Mouse (Mus musculus) A20 (cell line): ENCODE data around the gene Bpgm.

Experiments used
- DNase-seq: peaks from one replicate; pipeline ENCODE4 v3.0.0-alpha.2; 2011; ENCODE audit warnings: low read depth, low spot score

Bpgm gene

DNA sequence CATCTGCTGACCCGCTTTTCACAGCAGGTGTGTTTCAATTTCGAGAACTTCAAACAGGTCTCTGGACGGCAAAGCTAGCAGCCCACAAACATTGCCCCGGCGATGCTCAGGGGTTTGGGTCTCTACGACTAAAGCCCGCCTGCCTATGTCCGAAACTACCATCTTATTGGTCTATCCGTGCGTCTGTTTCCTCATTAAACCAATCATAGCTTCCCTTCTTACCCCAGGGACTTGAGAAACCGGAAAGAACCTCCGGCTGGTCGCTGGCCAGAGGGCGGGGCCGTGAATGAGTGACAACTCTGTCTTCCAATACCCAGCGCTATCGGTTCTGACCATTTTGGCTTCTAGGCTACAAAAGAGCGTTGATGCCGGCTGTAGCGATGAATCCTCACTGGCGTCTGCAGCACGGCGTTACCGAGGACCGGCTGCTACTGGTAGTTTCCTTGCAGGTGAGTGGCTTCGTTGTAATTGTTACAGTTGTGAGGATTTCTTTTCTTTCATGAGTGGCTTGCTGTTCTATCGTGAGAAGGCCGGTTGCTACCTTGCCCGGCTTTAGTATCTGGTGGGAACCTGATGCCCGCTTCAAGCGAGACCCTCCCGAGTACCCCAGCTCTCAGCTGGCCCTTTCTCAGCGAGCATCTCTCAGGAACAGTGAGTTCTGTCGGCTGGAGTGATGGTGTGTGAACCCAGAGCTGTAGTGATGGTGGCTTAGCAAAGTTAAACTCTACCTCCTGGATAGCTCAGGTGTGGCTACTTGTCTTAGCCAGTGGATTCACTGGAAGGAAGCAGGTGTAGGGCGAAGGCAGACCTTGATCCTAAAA lies at the start of gene Bpgm:
Gene Bpgm (plus strand): TSS at position 234 of the 821 bp plus-strand sequence.
- DNase-seq, result peak; percentile 99

DNA sequence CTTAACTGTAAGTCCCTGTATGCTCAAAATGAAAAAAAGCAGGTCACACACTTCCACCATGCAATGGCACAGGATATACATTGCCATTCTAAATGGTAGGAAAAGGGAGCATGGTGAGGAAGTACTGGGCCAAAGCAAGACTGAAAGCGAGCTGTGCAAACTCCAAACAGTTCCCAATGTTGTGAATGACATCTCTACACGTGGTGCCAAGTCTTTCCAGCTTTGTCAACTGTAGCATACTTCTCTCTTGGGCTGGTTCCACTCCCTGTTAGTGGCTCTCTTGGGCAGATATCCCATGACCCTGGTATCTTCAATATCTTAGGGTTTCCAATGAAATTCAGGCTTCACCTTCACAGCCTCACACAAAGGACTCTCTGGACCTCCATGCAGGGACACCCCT lies 37.0 kb upstream of the Bpgm start:
- no peak for DNase-seq

DNA sequence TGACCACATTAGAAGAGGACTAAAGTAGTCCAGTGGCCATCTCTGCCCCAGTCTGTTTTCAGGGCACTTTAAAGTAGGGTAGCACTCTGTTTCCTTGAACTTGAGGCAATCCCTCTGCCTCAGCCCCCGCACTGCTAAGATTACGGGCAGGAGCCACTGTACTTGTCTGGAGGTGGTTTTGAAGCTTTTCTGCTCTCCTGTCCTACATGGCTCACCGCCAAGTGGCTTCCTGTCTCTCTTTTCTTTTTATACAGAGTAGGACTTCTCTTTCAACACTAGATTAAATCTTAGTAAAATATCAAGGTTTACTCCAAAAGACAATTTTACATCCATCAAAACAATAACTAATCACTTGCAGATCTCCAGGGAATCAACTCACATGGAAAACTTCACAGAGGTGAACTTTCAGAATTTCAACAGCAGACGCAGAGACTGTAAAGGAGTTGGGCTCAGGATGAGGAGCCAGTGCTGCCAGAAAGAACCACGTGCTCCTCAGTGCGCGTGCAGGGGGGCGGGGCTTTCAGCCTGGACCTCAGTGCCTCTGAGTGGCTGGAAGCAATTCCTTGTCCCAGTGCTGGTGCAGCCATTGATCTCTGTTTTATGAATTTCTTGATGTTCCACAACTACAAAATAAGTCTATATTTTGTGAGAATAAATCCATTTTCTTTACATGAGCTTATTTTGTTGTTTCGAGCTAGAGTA lies 34.3 kb upstream of the Bpgm start:
- DNase-seq, result no peak

DNA sequence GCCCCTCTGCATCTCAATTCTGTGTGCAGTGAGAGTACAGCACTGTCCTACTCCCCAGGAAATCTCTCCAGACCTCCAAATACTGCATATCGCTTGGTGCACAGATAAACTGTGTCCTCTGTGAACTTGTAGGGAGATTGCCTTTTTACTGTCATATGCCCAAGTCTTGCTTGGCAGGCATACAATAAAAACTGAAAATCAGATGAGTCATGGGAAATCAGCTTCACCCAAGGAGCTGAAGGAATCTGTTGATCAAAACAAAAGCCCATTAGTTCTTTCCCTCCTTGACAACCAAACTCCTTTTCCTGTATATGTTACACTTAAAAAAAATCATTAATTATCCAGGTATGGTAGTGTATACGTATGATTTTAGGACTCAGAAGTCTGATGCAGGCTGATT lies 32.2 kb upstream of the Bpgm start:
- no peak for DNase-seq

DNA sequence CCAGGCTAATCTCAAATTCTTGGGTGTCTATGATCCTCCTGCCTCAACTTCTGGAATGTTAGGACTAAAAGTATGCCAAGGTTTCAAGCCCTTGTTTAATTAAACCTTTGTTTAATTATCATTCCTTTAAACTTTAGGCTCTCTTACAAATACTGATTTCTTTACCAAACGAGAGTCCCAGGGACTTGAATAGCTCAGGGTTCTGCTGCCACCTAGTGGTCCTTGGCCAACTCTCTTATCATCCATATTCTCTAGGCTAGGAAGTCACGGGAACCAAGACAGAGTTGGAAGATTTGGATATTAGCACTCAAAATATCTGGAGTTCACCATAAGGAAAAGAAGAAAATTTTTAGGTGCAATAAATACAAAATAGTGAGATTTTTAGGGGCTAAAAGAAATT lies 28.0 kb upstream of the Bpgm start:
- DNase-seq, result peak; percentile 71

DNA sequence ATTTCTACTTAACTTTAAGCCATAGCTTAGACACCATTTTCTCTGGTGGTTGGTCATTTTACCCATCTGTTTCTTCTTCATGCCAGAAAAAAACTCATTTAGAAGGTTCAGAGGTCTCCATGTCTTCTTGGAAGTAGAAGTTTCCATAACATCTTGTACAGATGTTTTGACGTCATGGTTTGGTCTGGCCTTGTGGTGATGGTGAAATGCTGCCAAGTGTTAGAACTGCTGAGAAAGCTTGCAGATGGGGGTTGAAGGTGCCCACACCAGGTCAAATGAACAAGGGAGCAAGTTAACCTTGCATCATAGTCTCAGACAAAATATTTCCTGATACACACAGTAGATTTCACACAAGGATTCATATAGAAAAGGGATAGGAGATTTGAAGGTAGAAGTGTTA lies 27.3 kb upstream of the Bpgm start:
- DNase-seq, result no peak

DNA sequence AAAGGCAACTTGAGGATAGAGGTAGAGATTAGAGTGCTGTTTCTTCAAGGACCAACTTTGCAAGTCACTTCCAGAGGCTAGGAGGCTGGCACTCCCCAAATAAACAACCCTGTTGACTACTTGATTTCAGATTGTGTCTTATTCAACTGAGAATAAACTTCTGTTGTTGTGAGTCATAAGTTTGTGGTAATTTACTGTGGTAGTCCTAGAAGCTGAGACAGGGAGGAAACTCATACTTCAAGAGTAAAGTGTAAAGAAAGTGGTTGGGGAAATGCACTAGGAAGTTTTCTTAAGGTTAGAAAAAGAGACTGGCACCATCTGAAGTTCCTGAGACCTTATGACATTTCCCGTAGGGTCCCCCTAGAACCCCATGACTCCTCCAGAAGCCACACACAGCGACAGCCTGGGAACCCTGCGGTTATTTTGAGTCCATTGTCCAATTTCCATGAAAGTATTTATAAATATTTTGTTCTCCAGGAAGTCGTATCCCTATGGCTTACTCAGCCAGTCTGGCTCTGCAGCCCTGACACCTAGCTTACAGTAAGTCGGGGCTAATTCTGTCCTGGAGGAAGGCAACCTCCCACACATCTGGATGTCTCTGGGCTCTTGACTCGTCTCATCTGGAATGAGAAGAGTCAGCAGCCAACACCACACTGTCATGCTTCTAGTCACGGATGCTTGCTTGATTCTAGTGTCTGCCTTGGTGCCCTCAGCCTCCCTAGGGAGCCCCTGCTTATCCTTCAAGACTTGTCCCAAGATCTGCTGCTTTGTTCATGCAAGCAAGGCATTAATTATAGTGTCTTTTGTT lies 22.8 kb upstream of the Bpgm start:
- DNase-seq, result no peak

DNA sequence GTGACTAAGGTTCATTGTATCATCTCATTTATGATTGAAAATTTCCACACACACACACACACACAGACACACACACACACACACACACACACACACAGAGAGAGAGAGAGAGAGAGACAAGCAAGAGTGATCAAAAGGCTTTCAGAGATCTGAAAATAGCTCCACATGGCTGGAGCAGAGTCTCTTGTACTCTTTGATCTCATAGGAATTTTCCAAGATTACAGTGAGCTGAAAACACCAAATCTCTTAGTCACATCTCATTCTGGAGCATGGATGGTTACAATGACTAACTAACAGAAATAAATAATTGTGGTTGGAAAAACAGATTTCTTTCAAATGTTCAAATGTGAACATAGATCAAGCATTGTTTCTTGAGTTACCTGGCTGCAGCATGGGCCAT lies 16.6 kb upstream of the Bpgm start:
- DNase-seq, result no peak

DNA sequence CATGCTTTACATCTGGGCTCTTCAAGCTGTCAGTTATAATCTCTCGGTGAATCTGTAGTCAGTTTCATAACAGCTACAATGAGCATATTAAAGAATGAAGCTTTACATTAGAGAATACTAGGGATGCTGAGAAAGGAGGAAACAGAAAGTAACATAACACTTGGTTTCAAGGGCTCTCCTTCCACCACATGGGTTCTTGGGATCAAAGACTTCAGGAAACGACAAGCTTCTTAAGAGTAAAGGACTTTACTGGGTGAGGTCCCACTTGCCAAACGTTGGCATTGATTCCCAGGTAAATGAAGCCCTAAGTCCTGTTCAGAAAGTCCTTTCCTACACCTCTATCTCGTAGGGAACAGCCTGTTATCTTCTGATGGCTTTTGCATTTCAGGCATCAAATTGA lies 15.4 kb upstream of the Bpgm start:
- DNase-seq, result no peak

DNA sequence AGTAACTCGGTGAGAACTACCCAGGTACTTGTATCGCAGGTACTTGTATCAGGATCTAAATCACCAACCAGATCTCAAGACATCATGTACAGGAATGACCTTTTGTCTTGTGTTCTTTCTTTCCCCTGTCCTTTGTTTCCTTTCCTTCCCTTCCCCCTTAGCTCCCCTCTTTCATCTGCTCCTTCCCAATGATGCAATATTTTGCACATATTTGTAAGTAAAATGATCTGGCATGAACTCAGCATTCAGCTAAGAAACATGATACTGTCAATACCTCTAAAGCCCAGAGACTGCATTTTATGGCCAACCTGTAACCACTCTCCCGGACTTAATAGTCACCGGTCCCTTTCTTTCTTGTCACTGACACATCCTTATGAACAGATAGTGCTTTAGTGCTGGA lies 12.4 kb upstream of the Bpgm start:
- DNase-seq, result no peak

DNA sequence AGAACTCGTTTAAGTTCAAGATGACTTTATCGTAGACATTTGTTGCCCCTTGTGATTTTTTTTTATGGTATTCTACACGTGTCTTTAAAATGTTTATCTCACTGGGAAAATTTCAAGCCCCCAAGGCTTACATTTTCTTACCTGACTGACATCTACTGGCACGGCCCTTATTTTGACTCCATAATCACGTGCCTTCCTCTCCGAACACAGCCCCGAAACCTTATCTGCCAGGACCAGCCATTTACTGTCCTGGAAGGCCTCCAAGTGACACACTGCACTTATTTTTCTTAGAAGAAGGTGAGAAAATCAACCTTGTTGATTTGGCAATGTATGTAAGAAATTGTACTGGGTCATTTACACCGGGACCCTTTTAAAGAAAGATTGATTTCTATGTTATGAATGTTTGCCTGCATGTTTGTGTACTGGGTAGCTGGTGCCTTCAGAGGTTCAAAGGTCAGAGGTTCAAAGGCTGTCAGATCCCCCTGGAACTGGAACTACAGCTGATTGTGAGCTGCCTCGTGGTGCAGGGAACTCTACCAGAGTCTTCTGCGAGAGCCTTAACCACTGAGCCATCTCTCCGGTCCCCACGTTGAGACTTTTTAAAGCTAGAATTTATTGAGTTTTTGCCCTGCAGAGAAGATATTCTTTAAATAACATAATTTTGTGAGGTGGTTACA lies 4.4 kb upstream of the Bpgm start:
- no peak for DNase-seq

DNA sequence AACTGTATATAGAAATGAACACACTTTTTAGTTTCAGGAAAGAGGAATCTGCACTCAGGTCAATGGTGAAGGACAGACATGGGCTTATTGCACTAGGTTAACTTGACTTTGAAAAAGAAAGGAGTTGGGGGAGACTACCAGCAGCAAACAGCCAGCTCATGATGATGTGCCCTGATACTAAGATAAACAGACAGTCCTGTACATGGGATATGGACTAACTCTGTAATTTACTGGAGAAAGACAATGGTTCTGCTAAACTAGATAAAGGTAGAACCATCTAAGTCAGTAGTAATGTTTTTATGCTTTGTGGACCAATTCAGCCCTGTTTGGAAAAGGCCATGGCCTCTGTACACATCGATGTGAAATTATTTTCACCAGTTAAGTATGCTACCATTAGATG lies 2.7 kb upstream of the Bpgm start:
- no peak for DNase-seq

DNA sequence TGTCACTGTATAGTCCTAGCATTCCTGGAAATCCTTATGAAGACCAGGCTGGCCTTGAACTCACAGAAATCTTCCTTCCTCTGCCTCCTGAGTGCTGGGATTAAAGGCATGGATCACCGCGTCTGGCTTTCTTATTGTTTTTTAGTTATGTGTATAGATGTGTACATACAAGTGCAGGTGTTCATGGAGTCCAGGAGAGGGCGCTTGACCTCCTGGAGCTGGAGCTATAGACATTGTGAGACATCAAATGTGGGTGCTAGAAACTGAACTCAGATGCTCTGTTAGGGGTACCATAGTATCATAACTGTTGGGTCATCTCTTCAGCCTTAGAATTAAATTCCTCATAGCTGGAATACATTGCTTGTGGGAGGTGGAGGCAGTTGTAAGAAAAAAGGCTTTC lies 2.0 kb upstream of the Bpgm start:
- DNase-seq, result peak; percentile 55

DNA sequence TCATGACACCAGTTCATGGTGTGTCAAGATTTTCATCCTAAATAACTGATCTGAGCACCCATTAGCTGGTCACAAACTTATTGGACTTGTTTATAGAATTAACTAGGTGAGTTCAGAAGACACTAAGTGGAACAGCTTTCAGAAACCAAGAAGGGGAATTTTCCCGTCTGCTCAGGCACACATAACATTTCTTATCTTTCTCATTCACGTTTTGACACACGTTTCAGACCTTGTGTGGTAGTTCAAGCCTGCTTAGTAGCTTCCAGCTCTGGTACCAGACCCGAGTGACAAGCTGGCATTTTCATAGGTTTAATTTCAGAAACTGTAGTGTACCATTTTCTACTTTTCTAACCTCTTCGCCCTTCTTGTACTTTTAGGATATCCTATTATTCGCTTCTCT lies 616 bp upstream of the Bpgm start:
- DNase-seq, result peak; percentile 53

DNA sequence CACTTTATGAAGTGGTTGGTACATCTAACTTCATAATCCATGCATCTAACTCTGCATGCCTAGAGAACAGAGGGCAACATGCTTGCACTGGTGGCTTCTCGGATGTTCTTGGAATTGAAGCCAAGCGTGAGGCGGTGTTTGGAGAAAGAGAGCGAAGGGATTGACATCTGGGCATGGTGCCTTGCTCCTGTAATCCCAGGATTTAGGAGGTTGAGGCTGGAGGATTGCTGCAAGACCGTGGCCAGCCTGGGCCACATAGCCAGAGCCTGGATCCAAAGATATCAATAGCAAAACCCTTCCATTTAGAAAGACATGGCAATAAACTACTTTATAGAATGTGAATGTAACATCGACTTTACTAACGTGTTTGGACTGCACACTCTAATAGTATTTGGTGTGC lies 2.0 kb downstream of the Bpgm start:
- peak; percentile 46 for DNase-seq

DNA sequence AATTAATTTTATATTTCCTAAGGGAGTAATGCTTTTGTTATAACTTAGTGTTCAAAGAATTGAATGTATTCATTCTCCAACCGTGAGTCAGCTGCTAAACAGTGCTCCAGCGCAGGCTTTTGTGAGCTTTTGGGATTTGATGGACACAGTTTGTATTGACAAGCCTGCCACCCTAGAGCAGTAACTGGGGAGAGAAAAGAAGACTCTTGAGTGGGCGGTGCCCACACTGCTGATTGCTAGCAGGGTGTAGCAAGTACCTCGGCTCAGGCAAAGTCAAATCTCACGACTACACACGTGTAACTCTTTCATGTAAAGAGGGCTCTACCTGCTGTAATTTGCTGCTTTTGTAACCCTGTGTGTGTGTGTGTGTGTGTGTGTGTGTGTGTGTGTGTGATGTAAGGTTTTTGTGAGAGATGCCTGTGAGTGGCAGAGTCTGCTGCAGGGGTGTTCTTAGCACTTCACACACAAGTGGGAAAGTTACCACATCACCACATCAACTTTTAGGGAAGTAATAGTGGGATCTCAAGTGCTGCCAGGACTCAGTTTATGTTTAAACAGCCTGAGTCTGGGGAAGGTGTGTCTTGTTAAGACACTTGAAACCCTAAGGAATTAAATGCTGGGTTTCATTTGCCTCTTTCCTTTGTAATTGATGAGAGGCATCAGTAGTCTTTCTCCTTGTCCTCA lies 2.8 kb downstream of the Bpgm start:
- peak; percentile 66 for DNase-seq

DNA sequence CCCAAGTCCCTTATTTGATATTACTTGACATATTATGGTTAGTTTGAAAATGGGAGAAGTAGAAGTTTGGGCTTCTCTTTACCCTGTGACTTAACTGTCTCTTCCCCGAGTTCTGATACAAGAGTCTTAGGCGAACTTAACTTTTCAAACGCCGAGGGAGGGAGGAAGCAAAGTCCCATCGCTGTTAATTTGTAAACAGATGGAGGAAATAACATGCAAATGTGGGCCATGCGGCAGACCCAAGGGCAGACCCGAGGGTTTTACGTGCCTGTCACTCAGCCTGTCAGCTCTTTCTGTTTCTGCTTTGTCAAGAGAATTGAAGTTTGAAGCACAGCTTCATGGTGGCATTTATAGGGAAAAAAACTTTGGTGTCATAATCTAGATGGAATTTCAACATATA lies 3.5 kb downstream of the Bpgm start:
- DNase-seq, result peak; percentile 79

DNA sequence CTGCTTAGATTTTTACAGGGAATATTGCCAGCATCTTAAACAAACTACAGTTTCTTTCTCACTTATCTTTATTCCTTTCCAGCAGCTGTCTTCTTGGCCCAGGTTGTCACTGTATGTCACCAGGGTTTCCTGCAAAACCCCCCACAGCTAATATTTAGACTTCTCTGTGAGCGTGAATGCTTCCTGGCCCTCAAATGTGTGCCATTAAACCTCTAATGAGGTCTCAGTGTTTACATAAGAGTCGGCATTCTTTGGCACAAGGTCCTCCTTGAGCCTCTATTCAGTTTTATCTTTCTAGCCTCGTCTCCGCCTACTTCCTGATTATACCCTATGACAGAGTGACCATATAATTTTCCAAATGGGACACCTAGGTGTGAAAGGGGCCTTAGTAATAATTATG lies 4.7 kb downstream of the Bpgm start:
- DNase-seq, result no peak

DNA sequence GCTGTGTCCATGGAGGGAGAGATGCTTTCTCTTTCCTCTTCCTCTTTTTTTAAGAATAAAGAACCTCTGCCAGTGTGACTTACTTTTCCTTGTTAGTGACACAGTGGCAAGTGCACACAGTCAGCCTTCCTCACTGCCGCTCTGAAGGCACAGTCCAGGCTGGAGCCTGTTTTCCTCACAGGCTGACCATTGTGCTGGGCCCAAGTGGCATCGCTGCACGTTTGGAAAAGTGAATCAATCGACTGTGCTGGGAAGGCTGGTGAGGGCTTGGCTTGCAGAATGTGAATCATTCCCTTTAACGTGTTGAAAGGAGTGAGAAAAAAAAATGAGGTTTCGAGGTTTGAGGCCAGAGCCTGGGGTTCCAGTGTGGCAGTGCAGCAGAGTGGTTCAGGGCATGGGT lies 5.3 kb downstream of the Bpgm start:
- no peak for DNase-seq

DNA sequence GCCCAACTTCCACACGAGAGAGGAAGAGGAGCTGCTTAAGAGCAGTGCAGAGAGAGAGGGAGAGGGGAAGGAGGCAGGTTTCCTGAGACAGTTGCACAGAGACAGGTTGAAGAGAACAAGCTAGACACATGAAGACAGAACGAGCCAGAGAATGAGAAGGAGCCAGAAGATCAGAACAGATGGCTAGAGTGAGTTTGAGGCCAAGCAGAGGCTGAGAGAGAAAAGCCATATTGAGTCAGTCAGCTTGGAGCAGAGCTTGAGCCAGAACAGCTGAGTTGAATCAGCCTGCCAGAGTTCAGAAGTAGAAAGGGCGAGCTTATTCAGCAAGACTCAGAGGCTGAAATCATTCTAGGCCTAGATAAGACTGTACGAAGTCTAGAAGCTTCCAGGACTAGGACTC lies 6.8 kb downstream of the Bpgm start:
- DNase-seq, result no peak

DNA sequence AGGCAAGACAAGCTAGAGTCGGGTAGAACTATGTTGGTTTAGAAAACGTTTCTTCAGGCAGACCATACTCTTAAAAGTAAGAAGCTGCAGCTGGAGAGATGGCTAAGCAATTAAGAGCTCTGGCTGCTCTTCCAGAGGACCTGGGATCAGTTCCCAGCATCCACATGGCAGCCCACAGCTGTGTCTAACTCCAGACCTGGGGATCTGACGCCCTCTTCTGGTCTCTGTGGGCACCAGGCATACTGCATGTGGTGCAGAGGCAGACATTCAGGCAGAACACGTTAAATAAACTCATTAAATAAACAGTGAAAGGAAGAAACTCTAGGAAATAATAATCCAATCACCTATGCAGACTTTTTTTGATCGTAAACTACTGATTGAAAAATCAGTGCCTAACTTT lies 7.4 kb downstream of the Bpgm start:
- no peak for DNase-seq
